Mouse (Mus musculus): ENCODE results near the gene Lysmd1.

Lysmd1 gene

DNA sequence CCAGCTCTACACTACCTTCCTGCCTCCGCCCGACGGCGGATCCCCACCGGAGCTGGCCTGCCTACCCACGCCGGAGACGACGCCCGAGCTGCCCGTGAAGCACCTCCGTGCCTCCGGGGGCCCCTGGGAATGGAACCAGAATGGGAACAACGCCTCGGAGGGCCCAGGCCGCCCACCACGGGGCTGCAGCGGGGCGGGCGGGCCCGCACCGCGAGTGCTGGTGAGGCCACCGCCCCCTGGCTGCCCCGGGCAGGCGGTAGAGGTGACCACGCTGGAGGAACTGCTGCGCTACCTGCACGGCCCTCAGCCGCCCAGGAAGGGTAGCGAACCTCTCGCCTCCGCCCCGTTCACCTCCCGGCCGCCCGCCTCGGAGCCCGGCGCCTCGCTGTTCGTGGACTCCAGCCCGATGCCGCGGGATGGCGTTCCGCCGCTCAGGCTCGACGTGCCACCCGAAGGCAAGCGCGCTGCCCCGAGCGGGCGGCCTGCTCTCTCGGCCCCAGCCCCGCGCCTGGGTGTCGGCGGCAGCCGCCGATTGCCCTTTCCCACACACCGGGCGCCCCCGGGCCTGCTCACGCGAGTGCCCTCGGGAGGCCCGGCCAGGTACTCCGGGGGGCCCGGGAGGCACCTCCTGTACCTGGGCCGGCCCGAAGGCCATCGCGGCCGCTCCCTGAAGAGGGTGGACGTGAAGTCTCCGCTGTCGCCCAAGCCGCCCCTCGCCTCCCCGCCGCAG is 38.8 kb downstream of the Lysmd1 start:
- no peak for DNase-seq (ENCODE audit: extremely low spot score, low read depth, low spot score)

DNA sequence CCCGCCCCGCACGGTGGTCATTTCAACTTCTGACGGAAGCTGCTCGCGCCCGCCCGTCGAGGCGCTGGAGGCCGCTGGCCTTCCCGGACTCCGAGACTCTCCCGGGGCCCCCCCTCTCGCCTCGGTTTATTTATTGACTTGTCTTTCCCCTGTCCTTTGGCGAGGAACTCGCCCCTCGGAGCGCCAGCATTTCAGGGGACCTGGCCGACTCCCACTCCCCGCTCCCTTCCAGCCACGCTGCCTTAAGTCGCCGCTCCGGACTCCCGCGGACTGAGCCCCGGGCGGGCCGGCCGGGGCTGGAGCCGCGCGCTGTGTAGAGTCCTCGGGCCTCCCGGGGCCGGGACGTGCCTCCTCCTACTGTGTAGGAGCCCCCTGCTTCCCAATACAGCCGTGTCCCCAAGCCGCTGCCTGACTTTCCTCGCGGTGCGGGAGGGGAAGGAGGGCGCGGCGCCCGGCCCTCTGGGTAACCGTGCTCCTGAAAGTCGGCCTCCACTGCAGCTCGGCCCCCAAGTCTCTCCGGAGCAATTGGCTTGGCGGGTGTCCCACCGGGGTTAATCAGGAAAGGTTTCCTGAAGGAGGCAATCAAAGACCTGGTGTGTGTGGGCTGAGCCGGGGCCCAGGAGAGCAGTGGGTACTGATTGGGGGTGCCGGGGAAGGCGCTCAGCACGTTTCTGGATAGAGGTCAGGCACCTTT is 39.5 kb downstream of the Lysmd1 start:
- no peak for DNase-seq (ENCODE audit: extremely low spot score, low read depth, low spot score)

- DNase-seq (ENCODE audit: extremely low spot score, low read depth, low spot score): peak; percentile 56
These were observed 40.2 kb downstream of the Lysmd1 start for GRCm38 (mm10) chr3:95174011-95174592.

- no peak for DNase-seq (ENCODE audit: extremely low spot score, low read depth, low spot score)
These were observed 42.6 kb downstream of the Lysmd1 start for GRCm38 (mm10) chr3:95176500-95176899.

- DNase-seq (ENCODE audit: extremely low spot score, low read depth, low spot score): no peak
These were observed 43.7 kb downstream of the Lysmd1 start for GRCm38 (mm10) chr3:95177583-95177982.

GRCm38 (mm10) chr3:95178948-95179347 is 45.1 kb downstream of the Lysmd1 start:
- DNase-seq (ENCODE audit: extremely low spot score, low read depth, low spot score): no peak

DNA sequence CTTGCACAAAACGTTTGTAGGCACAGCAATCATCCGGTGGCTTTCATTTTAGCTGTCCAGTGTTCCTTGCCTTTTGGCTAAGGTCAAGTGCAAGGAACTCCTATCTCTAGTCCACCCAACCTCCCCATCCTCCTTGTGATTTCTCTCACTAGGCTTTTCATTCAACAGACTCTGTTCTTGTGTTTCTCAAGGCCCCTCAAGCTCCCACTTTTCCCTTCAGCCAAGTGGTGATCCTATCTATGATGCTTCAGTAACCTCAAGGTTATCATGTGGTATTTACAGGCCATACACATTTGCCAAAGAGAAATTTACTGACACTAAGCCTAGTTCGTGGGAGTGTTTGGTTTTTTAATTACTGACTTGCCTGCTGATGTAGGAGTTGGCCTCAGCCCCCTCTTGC is 46.0 kb downstream of the Lysmd1 start:
- DNase-seq (ENCODE audit: extremely low spot score, low read depth, low spot score): no peak

DNA sequence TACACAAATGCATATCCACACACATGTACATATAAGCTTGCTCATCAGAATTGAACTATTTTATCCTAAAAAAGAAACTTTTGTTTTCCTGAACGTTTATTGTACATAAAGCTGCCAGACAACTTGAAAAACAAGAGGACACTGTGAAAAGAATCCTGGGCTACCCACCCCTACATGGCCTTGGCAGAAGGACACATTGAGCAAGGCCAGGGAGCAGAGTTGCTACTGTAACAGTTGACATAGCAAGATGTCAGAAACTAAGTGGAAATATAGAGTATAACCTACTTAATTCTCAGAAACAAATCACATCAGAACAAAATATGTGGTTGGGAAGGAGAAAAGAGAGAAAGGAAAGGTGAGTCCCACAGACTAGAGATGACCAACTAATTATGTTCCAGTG is 48.0 kb downstream of the Lysmd1 start:
- no peak for DNase-seq (ENCODE audit: extremely low spot score, low read depth, low spot score)

GRCm38 (mm10) chr3:95184796-95185577 is 51.1 kb downstream of the Lysmd1 start:
- DNase-seq (ENCODE audit: extremely low spot score, low read depth, low spot score): no peak

- DNase-seq (ENCODE audit: extremely low spot score, low read depth, low spot score): no peak
These were observed 52.2 kb downstream of the Lysmd1 start for GRCm38 (mm10) chr3:95186100-95186499.

GRCm38 (mm10) chr3:95186888-95187287 is 53.0 kb downstream of the Lysmd1 start:
- DNase-seq (ENCODE audit: extremely low spot score, low read depth, low spot score): no peak
